Mouse (Mus musculus): ENCODE results near the gene 4930579F01Rik.

- no peak for TF ChIP-seq CTCF (IDR thresholded peaks at IDR 0.05; ENCODE audit: borderline replicate concordance, insufficient read depth, low read depth, low read length)
- TF ChIP-seq POLR2A (IDR thresholded peaks at IDR 0.05; ENCODE audit: borderline replicate concordance, insufficient read depth, low read length) = no peak
These were observed 60.2 kb downstream of the 4930579F01Rik start for GRCm38 (mm10) chr3:138133463-138133862.

All from cerebellum, adult 2 months (tissue).